Mouse (Mus musculus) C3H10T1/2 (cell line): ENCODE data around the gene Spag16. TPM values are rescaled to one million over a fixed set of nuclear protein-coding genes. Genes with fewer than 3 reads are reported as not detected.

Experiments used
- polyA plus RNA-seq, 2 experiments: library from polyadenylated mRNA; unstranded; fragments of >200 nt; fragmentation: generic; extraction: Trizol; gene quantifications; one replicate each; pipeline ENCODE4 v1.2.1; 2012; ENCODE audit warnings: missing spikeins in 2 of 2

Gene Spag16
- polyA plus RNA-seq = under 1 TPM in 1 of 2 experiments, not detected in 1; 0.07 TPM

GRCm38 (mm10) chr1:69826806-69827703 is at the start of gene Spag16:
Spag16 (plus strand) TSS chr1:69826970.

GRCm38 (mm10) chr1:70725655-70726066 is 898.9 kb downstream of the Spag16 start, which contains the start of gene Vwc2l:
Vwc2l (plus strand) TSS chr1:70725715.

Other genes with a start within 250 kb of the Spag16 start
- gene Ikzf2, start 139.7 kb upstream of the Spag16 start, polyA plus RNA-seq = under 1 TPM; 0.02 to 0.24 TPM